Mouse (Mus musculus): Measurements from ENCODE around the gene Hsd17b3. TPM values are rescaled to one million over a fixed set of nuclear protein-coding genes. Genes with fewer than 3 reads are reported as not detected.

Hsd17b3 gene
- polyA plus RNA-seq, 1 experiment from 2014 or later = not detected

DNA sequence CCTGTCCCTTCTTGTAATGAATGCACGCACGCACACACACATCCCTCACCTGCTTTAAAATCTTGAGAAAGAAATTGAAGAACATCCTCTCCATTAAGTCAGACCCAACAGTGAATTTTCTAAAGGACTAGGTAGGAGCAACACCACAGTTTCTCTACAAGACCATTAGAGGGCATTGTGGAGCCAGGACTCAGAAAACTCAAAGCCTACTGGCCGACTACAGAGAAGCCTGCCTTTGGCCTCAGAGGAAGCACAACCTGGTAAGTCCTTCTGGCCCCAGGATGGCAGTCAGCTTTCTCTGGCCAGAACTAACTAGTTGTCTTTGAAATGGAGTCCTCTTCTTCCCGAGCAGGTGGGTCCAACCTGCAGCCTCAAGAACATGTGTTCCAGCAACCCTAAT lies 38.1 kb downstream of the Hsd17b3 start:
- Histone ChIP-seq H3K9me3 (ENCODE audit: low read length) (no peaks in the 10 kb centered on the region), H3K36me3 (ENCODE audit: insufficient read depth, low read length) (no peaks in the 10 kb centered on the region), H3K4me2 (replicated peaks; ENCODE audit: low read depth, low read length) (no peak overlapping the region), H3K4me3 (ENCODE audit: low read depth, low read length) (no peak overlapping the region), H3K27ac (ENCODE audit: low read length) (no peak overlapping the region), H3K27me3 (replicated peaks; ENCODE audit: insufficient read depth, low read length) (no peaks in the 10 kb centered on the region), H3K9ac (replicated peaks; ENCODE audit: low read depth) (no peak overlapping the region), H3K4me1 (ENCODE audit: insufficient read depth, low read depth, low read length) (no peaks in the 10 kb centered on the region)
- no peak for TF ChIP-seq EP300 (IDR thresholded peaks at IDR 0.05)
- peak; percentile 56 for TF ChIP-seq CTCF (IDR thresholded peaks at IDR 0.05)
- DNase-seq (ENCODE audit: low spot score) (peak; percentile 41), ATAC-seq (no peak)
- WGBS = 70% methylated on average over 4 of the region's 4 CpGs

- H3K4me2 ChIP-seq (replicated peaks; ENCODE audit: low read depth, low read length) = no peak overlapping the region
- no peak overlapping the region for H3K27ac ChIP-seq (ENCODE audit: low read length)
- no peaks in the 10 kb centered on the region for H3K9me3 ChIP-seq (ENCODE audit: low read length)
- no peak overlapping the region for H3K4me3 ChIP-seq (ENCODE audit: low read depth, low read length)
- H3K9ac ChIP-seq (replicated peaks; ENCODE audit: low read depth) = no peak overlapping the region
- TF ChIP-seq EP300 (IDR thresholded peaks at IDR 0.05) (no peak), CTCF (IDR thresholded peaks at IDR 0.05) (no peak)
- DNase-seq (ENCODE audit: low spot score) = no peak
- no peaks in the 10 kb centered on the region for H3K4me1 ChIP-seq (ENCODE audit: insufficient read depth, low read depth, low read length)
- H3K36me3 ChIP-seq (ENCODE audit: insufficient read depth, low read length) = no peaks in the 10 kb centered on the region
- ATAC-seq = no peak
- no peaks in the 10 kb centered on the region for H3K27me3 ChIP-seq (replicated peaks; ENCODE audit: insufficient read depth, low read length)
Measured at GRCm38 (mm10) chr13:64049535-64049934, 39.5 kb downstream of the Hsd17b3 start.

DNA sequence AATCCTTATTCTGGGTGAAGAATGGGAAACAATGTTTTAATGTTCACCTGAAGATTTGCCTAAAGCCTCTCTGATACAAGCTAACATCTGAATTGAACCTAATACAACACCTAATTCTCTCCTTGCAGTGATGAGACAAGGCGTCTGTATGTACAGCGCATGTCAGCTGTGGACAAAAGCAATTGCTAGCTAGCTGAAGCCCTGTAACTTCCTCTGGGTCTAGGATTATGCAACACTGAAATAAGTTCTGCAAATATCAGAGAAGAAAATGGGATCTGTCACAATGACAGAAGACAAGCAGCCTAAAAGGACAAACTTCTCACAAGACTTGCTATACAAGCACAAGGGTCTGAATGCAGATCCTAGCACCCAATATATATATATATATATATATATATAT lies 40.6 kb downstream of the Hsd17b3 start:
- no peak overlapping the region for H3K4me3 ChIP-seq (ENCODE audit: low read depth, low read length)
- no peaks in the 10 kb centered on the region for H3K4me1 ChIP-seq (ENCODE audit: insufficient read depth, low read depth, low read length)
- no peak overlapping the region for H3K4me2 ChIP-seq (replicated peaks; ENCODE audit: low read depth, low read length)
- no peaks in the 10 kb centered on the region for H3K9me3 ChIP-seq (ENCODE audit: low read length)
- DNase-seq (ENCODE audit: low spot score) (no peak), ATAC-seq (no peak)
- H3K27ac ChIP-seq (ENCODE audit: low read length) = no peak overlapping the region
- H3K36me3 ChIP-seq (ENCODE audit: insufficient read depth, low read length) = no peaks in the 10 kb centered on the region
- H3K9ac ChIP-seq (replicated peaks; ENCODE audit: low read depth) = no peak overlapping the region
- H3K27me3 ChIP-seq (replicated peaks; ENCODE audit: insufficient read depth, low read length) = no peaks in the 10 kb centered on the region
- no peak for TF ChIP-seq EP300 (IDR thresholded peaks at IDR 0.05)
- TF ChIP-seq CTCF (IDR thresholded peaks at IDR 0.05) = no peak
- WGBS = 87% methylated on average over 2 of the region's 2 CpGs

- TF ChIP-seq EP300 (IDR thresholded peaks at IDR 0.05) = no peak
- no peak for TF ChIP-seq CTCF (IDR thresholded peaks at IDR 0.05)
- Histone ChIP-seq H3K4me3 (ENCODE audit: low read depth, low read length) (no peak overlapping the region), H3K4me1 (ENCODE audit: insufficient read depth, low read depth, low read length) (no peaks in the 10 kb centered on the region), H3K27ac (ENCODE audit: low read length) (no peak overlapping the region), H3K4me2 (replicated peaks; ENCODE audit: low read depth, low read length) (0 out of 2 replicates have a peak overlapping the region, but pooled peaks have one; percentile 6), H3K36me3 (ENCODE audit: insufficient read depth, low read length) (no peaks in the 10 kb centered on the region), H3K9me3 (ENCODE audit: low read length) (no peaks in the 10 kb centered on the region), H3K9ac (replicated peaks; ENCODE audit: low read depth) (no peak overlapping the region), H3K27me3 (replicated peaks; ENCODE audit: insufficient read depth, low read length) (no peaks in the 10 kb centered on the region)
- DNase-seq (ENCODE audit: low spot score) (no peak), ATAC-seq (no peak)
- WGBS = 28% methylated on average over 10 of the region's 10 CpGs
Measured at GRCm38 (mm10) chr13:64039976-64040375, 49.1 kb downstream of the Hsd17b3 start.

- peak; percentile 52 for DNase-seq (ENCODE audit: low spot score)
Measured at GRCm38 (mm10) chr13:64038114-64038513, 50.9 kb downstream of the Hsd17b3 start.

DNA sequence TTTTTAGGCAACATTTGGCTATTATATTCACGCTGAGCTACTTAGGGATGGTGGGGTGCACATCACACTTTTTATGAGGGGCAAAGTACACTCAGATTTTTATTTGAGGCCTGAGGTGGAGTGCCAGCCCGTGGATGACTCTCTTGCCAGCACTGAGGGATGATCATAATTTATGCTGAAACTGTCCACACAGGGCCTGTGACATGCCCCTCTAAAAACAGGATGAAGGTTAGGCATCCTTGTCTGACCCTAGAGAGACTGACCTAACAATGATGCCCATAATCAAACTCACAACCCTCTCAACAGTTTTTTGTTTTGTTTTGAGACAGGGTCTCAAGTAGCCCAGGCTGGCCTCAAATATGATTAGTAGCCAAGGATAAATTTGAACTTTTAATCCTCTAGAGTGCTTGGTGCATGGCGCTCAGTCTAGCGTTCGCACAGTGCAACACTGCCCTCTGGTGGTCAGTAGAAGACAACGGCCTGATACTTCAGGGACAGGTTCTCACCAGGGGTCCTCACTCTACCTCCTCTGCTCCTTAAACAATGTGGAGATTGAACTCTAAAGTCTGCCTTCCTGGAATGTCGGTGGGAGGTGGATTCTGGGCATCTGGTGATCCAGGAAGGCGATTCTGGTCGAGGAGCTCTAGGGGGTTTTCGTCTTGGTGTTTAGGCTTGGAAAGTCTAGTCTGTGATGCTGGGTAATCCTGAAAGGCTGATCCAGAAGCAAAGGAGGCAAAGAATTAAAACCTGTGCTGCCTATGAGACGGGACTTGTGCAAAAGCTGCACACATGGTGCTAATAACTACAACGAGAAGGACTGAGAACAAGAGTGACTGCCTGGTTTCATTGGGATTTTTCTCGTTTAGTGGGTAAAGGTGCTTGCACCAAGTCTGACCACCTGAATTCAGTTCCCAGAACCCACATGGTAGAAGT lies 52.7 kb downstream of the Hsd17b3 start:
- no peaks in the 10 kb centered on the region for H3K4me1 ChIP-seq (ENCODE audit: insufficient read depth, low read depth, low read length)
- H3K27ac ChIP-seq (ENCODE audit: low read length) = no peak overlapping the region
- WGBS = 23% methylated on average over 13 of the region's 13 CpGs
- H3K9ac ChIP-seq (replicated peaks; ENCODE audit: low read depth) = no peak overlapping the region
- H3K9me3 ChIP-seq (ENCODE audit: low read length) = no peaks in the 10 kb centered on the region
- DNase-seq (ENCODE audit: low spot score) (peak; percentile 82), ATAC-seq (peak; percentile 53)
- no peaks in the 10 kb centered on the region for H3K36me3 ChIP-seq (ENCODE audit: insufficient read depth, low read length)
- H3K4me2 ChIP-seq (replicated peaks; ENCODE audit: low read depth, low read length) = no peak overlapping the region
- H3K27me3 ChIP-seq (replicated peaks; ENCODE audit: insufficient read depth, low read length) = no peaks in the 10 kb centered on the region
- H3K4me3 ChIP-seq (ENCODE audit: low read depth, low read length) = no peak overlapping the region
- TF ChIP-seq EP300 (IDR thresholded peaks at IDR 0.05) (no peak), CTCF (IDR thresholded peaks at IDR 0.05) (peak; percentile 97)

More at GRCm38 (mm10) chr13:64038114-64038513, 50.9 kb downstream of the Hsd17b3 start:
- H3K4me3 ChIP-seq (ENCODE audit: low read depth, low read length) = no peak overlapping the region
- TF ChIP-seq CTCF (IDR thresholded peaks at IDR 0.05) (peak; percentile 69), EP300 (IDR thresholded peaks at IDR 0.05) (no peak)
- no peaks in the 10 kb centered on the region for H3K9me3 ChIP-seq (ENCODE audit: low read length)
- H3K36me3 ChIP-seq (ENCODE audit: insufficient read depth, low read length) = no peaks in the 10 kb centered on the region
- H3K27me3 ChIP-seq (replicated peaks; ENCODE audit: insufficient read depth, low read length) = no peaks in the 10 kb centered on the region
- no peaks in the 10 kb centered on the region for H3K4me1 ChIP-seq (ENCODE audit: insufficient read depth, low read depth, low read length)
- H3K4me2 ChIP-seq (replicated peaks; ENCODE audit: low read depth, low read length) = no peak overlapping the region
- no peak overlapping the region for H3K27ac ChIP-seq (ENCODE audit: low read length)
- no peak for ATAC-seq
- no peak overlapping the region for H3K9ac ChIP-seq (replicated peaks; ENCODE audit: low read depth)

Data from lung, postnatal 0 days (tissue).